Mouse (Mus musculus): ENCODE results near the gene Anp32e.

The Anp32e gene

GRCm38 (mm10) chr3:95987386-95988110 lies 58.5 kb downstream of the Anp32e start:
- Histone ChIP-seq H3K36me3 (ENCODE audit: control insufficient read depth, insufficient read depth, low read length, poor library complexity, severe bottlenecking) (peaks cover 24% of the 10 kb centered on the region), H3K27me3 (ENCODE audit: control insufficient read depth, insufficient read depth, low read length, poor library complexity, severe bottlenecking) (no peaks in the 10 kb centered on the region)
- peak; percentile 87 for DNase-seq (ENCODE audit: low read depth, low spot score)

GRCm38 (mm10) chr3:95988138-95988537 lies 59.1 kb downstream of the Anp32e start:
- DNase-seq (ENCODE audit: low read depth, low spot score): no peak
- H3K36me3 ChIP-seq (ENCODE audit: control insufficient read depth, insufficient read depth, low read length, poor library complexity, severe bottlenecking): peaks cover 25% of the 10 kb centered on the region
- H3K27me3 ChIP-seq (ENCODE audit: control insufficient read depth, insufficient read depth, low read length, poor library complexity, severe bottlenecking): no peaks in the 10 kb centered on the region

- peaks cover 25% of the 10 kb centered on the region for H3K36me3 ChIP-seq (ENCODE audit: control insufficient read depth, insufficient read depth, low read length, poor library complexity, severe bottlenecking)
- no peaks in the 10 kb centered on the region for H3K27me3 ChIP-seq (ENCODE audit: control insufficient read depth, insufficient read depth, low read length, poor library complexity, severe bottlenecking)
- DNase-seq (ENCODE audit: low read depth, low spot score): no peak
Observed at GRCm38 (mm10) chr3:95988969-95989368, 59.9 kb downstream of the Anp32e start.

GRCm38 (mm10) chr3:95990413-95990941 lies 61.4 kb downstream of the Anp32e start:
- peak; percentile 75 for DNase-seq (ENCODE audit: low read depth, low spot score)
- Histone ChIP-seq H3K27me3 (ENCODE audit: control insufficient read depth, insufficient read depth, low read length, poor library complexity, severe bottlenecking) (no peaks in the 10 kb centered on the region), H3K36me3 (ENCODE audit: control insufficient read depth, insufficient read depth, low read length, poor library complexity, severe bottlenecking) (peaks cover 25% of the 10 kb centered on the region)

- Histone ChIP-seq H3K36me3 (ENCODE audit: control insufficient read depth, insufficient read depth, low read length, poor library complexity, severe bottlenecking) (peaks cover 25% of the 10 kb centered on the region), H3K27me3 (ENCODE audit: control insufficient read depth, insufficient read depth, low read length, poor library complexity, severe bottlenecking) (no peaks in the 10 kb centered on the region)
- DNase-seq (ENCODE audit: low read depth, low spot score): no peak
Observed at GRCm38 (mm10) chr3:95992990-95993603, 64.1 kb downstream of the Anp32e start.

GRCm38 (mm10) chr3:95993881-95994280 lies 64.8 kb downstream of the Anp32e start:
- Histone ChIP-seq H3K27me3 (ENCODE audit: control insufficient read depth, insufficient read depth, low read length, poor library complexity, severe bottlenecking) (no peaks in the 10 kb centered on the region), H3K36me3 (ENCODE audit: control insufficient read depth, insufficient read depth, low read length, poor library complexity, severe bottlenecking) (peaks cover 21% of the 10 kb centered on the region)
- no peak for DNase-seq (ENCODE audit: low read depth, low spot score)

GRCm38 (mm10) chr3:95994381-95994846 lies 65.4 kb downstream of the Anp32e start:
- Histone ChIP-seq H3K36me3 (ENCODE audit: control insufficient read depth, insufficient read depth, low read length, poor library complexity, severe bottlenecking) (peaks cover 16% of the 10 kb centered on the region), H3K27me3 (ENCODE audit: control insufficient read depth, insufficient read depth, low read length, poor library complexity, severe bottlenecking) (no peaks in the 10 kb centered on the region)
- DNase-seq (ENCODE audit: low read depth, low spot score): peak; percentile 64

- peak; percentile 29 for DNase-seq (ENCODE audit: low read depth, low spot score)
- Histone ChIP-seq H3K27me3 (ENCODE audit: control insufficient read depth, insufficient read depth, low read length, poor library complexity, severe bottlenecking) (no peaks in the 10 kb centered on the region), H3K36me3 (ENCODE audit: control insufficient read depth, insufficient read depth, low read length, poor library complexity, severe bottlenecking) (peaks cover 14% of the 10 kb centered on the region)
Observed at GRCm38 (mm10) chr3:95994975-95995801, 66.1 kb downstream of the Anp32e start.

GRCm38 (mm10) chr3:95995802-95996428 lies 66.9 kb downstream of the Anp32e start, which contains the start of gene Plekho1:
Gene Plekho1 (minus strand): TSS chr3:95996001.
- peak; percentile 65 for DNase-seq (ENCODE audit: low read depth, low spot score)
- no peaks in the 10 kb centered on the region for H3K27me3 ChIP-seq (ENCODE audit: control insufficient read depth, insufficient read depth, low read length, poor library complexity, severe bottlenecking)
- peaks cover 9% of the 10 kb centered on the region for H3K36me3 ChIP-seq (ENCODE audit: control insufficient read depth, insufficient read depth, low read length, poor library complexity, severe bottlenecking)

GRCm38 (mm10) chr3:95996451-95997073 lies 67.5 kb downstream of the Anp32e start:
- H3K36me3 ChIP-seq (ENCODE audit: control insufficient read depth, insufficient read depth, low read length, poor library complexity, severe bottlenecking): peaks cover 6% of the 10 kb centered on the region
- no peaks in the 10 kb centered on the region for H3K27me3 ChIP-seq (ENCODE audit: control insufficient read depth, insufficient read depth, low read length, poor library complexity, severe bottlenecking)
- no peak for DNase-seq (ENCODE audit: low read depth, low spot score)

Data from splenic B cell, adult 2 months (primary cell).